Mouse (Mus musculus) midbrain, embryonic 16.5 days (tissue): Measurements from ENCODE around the gene Polr3h. TPM values are rescaled to one million over a fixed set of nuclear protein-coding genes. Genes with fewer than 3 reads are reported as not detected.

Experiments
- ATAC-seq: fragments of 200-750 bp; cut with Nextera tagmentation; 2 replicates; pipeline ENCODE4 v1.8.0; 2017; ENCODE audit warnings: moderate TSS enrichment
- H3K27ac ChIP-seq: fragments of 300-500 bp; sonication (generic); 2 replicates; pipeline ENCODE4 v1.5.1; 2014; ENCODE audit warnings: mild to moderate bottlenecking, low read length, mixed read lengths
- H3K27me3 ChIP-seq: fragments of 300-500 bp; sonication (generic); 2 replicates; pipeline ENCODE4 v1.6.1; 2014; ENCODE audit warnings: low read depth, low read length, mixed read lengths; ENCODE audit not compliant: control insufficient read depth, insufficient read depth
- H3K36me3 ChIP-seq: fragments of 300-500 bp; sonication (generic); 2 replicates; pipeline ENCODE4 v1.6.1; 2014; ENCODE audit warnings: mild to moderate bottlenecking, low read length, moderate library complexity, mixed read lengths; ENCODE audit not compliant: control insufficient read depth, insufficient read depth
- H3K4me1 ChIP-seq: fragments of 300-500 bp; sonication (generic); 2 replicates; pipeline ENCODE4 v1.6.1; 2014; ENCODE audit warnings: mild to moderate bottlenecking, low read length, mixed read lengths; ENCODE audit not compliant: control insufficient read depth, insufficient read depth
- H3K4me2 ChIP-seq: fragments of 300-500 bp; sonication (generic); 2 replicates; pipeline ENCODE4 v1.6.1; 2014; ENCODE audit warnings: mild to moderate bottlenecking, low read length, mixed read lengths
- H3K4me3 ChIP-seq: fragments of 300-500 bp; sonication (generic); 2 replicates; pipeline ENCODE4 v1.5.1; 2014; ENCODE audit warnings: low read depth, mild to moderate bottlenecking, low read length, moderate library complexity, mixed read lengths
- H3K9ac ChIP-seq: fragments of 300-500 bp; sonication (generic); 2 replicates; pipeline ENCODE4 v1.6.1; 2014; ENCODE audit warnings: low read depth, low read length, mixed read lengths
- H3K9me3 ChIP-seq: fragments of 300-500 bp; sonication (generic); replicated peaks from 2 replicates; pipeline ENCODE4 v1.6.1; 2014; ENCODE audit warnings: mild to moderate bottlenecking, low read length, mixed read lengths; ENCODE audit not compliant: control insufficient read depth, poor library complexity, severe bottlenecking
- WGBS: fragments of 180-500 bp; shearing (Covaris S2); extraction: QIAGEN DNeasy Blood & Tissue Kit; methylation state at CpG from one replicate; pipeline ENCODE4 v1.1.7; 2014; 5-methylcytosine and 5-hydroxymethylcytosine counted together
- polyA plus RNA-seq: library from polyadenylated mRNA; unstranded; fragments of >200 nt; fragmentation: Nextera tagmentation; extraction: Ambion mirVana; gene quantifications from 2 replicates; pipeline ENCODE4 v1.2.1, GENCODE M21; 2015

Polr3h gene
- polyA plus RNA-seq, 1 experiment from 2014 or later, result 77.2 TPM

DNA sequence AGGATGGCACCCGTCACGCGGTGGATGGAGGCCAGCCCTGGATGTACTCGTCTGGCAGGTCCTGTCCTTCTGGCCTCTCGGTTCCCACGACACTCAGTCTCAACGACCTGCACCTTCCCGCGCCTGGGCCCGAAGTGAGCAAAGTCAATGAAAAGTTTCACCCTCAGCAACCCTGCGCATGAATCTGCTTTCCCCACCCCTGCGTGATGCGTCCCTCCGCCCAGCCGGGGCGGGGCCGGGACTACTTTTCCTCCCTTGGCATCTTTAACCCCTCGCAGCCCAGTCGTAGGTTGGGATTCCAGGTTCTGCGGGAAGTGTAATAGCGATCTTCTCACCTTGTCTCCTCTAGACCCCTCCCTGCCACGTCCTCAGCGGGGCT, 67.9 kb downstream of the Polr3h start:
- Histone ChIP-seq H3K4me1 (peaks cover 13% of the 10 kb centered on the region), H3K27ac (peak overlapping the region; percentile 84), H3K36me3 (no peaks in the 10 kb centered on the region), H3K9ac (peak overlapping the region; percentile 82), H3K4me2 (peak overlapping the region; percentile 62), H3K27me3 (no peaks in the 10 kb centered on the region), H3K4me3 (peak overlapping the region; percentile 82), H3K9me3 (no peaks in the 10 kb centered on the region)
- peak; percentile 38 for ATAC-seq
- WGBS, result under 1% methylated on average over 23 of the region's 23 CpGs

DNA sequence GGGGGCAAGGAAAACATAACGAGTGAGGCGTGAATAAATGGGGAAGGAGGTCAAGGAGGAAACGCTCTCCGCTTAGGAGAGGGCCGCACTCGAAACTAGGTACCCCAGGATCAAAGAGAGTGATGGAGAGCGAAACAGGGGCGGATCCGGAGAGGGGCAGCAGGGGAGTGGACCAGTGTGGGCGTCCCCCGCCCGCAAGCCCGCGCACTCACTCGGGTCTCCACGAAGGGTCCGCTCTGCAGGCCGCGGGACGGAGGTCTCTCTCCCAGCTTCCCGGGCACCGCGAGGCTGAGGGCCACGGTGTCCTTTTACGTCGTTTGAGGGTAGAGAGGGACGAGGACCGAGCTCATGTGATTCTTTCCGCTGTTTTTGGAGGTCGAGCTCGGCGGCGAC, 68.3 kb downstream of the Polr3h start:
- peak overlapping the region; percentile 62 for H3K4me2 ChIP-seq
- H3K9me3 ChIP-seq, result no peaks in the 10 kb centered on the region
- H3K36me3 ChIP-seq, result no peaks in the 10 kb centered on the region
- ATAC-seq, result no peak
- peak overlapping the region; percentile 82 for H3K4me3 ChIP-seq
- peak overlapping the region; percentile 84 for H3K27ac ChIP-seq
- WGBS, result under 1% methylated on average over 32 of the region's 33 CpGs
- peak overlapping the region; percentile 82 for H3K9ac ChIP-seq
- H3K27me3 ChIP-seq, result no peaks in the 10 kb centered on the region
- peaks cover 13% of the 10 kb centered on the region for H3K4me1 ChIP-seq

DNA sequence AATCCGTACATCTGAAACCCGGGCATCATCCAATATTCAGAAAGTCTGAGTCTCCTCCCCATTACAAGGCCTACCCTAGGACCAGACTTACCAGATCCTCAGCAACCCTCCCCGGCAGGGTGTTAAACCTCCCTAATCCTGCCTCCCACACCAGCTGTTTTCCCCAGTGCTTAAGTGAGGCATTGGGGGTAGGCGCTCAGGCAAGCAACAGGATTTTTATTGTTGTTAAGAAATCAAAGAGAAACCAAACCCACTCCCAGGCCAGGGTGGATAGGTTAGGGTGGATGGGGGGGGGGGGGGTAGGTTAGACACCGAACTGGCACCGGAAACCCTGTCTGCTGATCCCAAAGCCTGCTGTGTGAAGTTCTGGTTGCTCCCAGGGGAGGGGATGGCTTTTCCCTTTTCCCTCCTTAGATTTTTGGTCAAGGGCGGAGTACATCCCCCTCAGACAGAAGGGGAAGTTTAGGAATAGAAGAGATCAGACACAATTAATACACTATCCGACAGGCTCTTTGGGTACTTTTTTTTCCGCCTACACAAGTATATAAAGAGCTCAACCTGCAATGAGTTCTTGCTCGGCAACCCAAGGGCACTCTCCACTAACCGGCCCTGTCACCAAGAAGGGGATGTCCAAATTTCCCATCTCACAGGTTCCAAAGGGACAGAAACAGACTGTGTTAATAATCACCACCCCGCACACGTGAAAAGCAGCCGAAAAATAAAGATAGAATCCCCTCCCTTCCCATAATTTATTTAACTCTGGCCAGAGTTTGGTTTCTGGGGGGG, 68.9 kb downstream of the Polr3h start:
- peaks cover 13% of the 10 kb centered on the region for H3K4me1 ChIP-seq
- peak overlapping the region; percentile 82 for H3K4me3 ChIP-seq
- peak overlapping the region; percentile 62 for H3K4me2 ChIP-seq
- peak overlapping the region; percentile 82 for H3K9ac ChIP-seq
- no peak for ATAC-seq
- H3K27me3 ChIP-seq, result no peaks in the 10 kb centered on the region
- H3K36me3 ChIP-seq, result no peaks in the 10 kb centered on the region
- peak overlapping the region; percentile 84 for H3K27ac ChIP-seq
- H3K9me3 ChIP-seq, result no peaks in the 10 kb centered on the region
- WGBS, result under 1% methylated on average over 14 of the region's 14 CpGs

DNA sequence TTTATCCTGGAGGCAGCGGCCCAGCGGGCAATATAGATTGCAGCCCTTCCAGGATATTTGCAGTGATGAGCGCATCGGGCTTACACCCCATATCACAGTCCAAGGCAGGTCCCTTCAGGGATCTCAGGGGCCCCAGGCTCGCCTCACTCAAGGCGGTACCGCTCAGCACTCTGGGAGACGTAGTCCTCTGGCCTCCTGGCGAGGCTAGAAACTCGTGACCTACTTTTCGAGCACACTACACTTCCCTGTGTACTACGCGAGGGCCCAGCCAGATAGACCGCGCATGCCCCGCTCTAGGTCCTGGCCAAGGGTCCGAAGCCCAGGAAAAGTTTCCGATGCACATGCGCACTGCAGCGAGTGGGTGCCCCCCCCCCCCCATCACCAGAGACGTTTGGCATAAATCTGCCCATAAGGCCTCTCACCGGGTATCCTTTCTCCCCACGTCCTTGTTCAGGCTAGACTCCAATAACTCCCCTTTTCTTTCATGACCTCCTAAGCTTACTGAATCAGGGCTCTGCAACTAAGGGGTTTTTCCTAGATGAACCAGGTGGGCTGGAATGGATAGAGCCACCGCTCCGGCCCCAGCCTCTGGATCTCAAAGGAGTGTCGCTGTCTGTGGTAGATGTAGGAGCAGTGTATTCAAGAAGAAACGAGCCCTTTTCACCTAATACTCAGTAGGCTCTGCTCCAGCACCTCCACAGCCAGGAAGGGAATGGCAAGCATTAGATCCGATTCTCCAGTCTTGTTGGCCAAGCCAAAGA, 69.8 kb downstream of the Polr3h start:
- Histone ChIP-seq H3K36me3 (peaks cover 5% of the 10 kb centered on the region), H3K4me2 (peak overlapping the region; percentile 62), H3K4me3 (peak overlapping the region; percentile 82), H3K27ac (peak overlapping the region; percentile 84), H3K27me3 (no peaks in the 10 kb centered on the region), H3K4me1 (peaks cover 13% of the 10 kb centered on the region), H3K9ac (peak overlapping the region; percentile 82), H3K9me3 (no peaks in the 10 kb centered on the region)
- ATAC-seq, result peak; percentile 89
- WGBS, result under 1% methylated on average over 28 of the region's 28 CpGs

DNA sequence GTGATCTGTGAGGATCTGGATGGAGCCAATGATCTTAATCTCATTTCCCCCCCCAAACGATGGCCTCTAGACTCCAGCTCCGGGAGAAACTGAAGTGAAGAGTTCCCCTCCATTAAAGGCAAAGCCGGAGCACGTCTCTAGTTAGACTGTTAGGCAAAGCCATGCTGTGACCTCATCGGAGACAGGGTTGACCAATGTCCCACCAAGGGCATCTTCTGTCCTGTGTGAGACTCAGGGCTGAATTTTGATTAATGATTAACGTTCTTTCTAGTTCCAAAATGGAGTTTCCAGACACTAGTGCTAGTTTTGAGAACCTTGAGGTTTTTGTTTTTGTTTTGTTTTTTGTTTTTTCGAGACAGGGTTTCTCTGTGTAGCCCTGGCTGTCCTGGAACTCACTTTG, 73.0 kb downstream of the Polr3h start:
- H3K4me2 ChIP-seq, result no peak overlapping the region
- no peaks in the 10 kb centered on the region for H3K9me3 ChIP-seq
- H3K4me1 ChIP-seq, result peaks cover 9% of the 10 kb centered on the region
- no peak for ATAC-seq
- 93% methylated on average over 7 of the region's 7 CpGs for WGBS
- H3K36me3 ChIP-seq, result peaks cover 18% of the 10 kb centered on the region
- H3K4me3 ChIP-seq, result no peak overlapping the region
- no peak overlapping the region for H3K27ac ChIP-seq
- H3K27me3 ChIP-seq, result no peaks in the 10 kb centered on the region
- H3K9ac ChIP-seq, result no peak overlapping the region

DNA sequence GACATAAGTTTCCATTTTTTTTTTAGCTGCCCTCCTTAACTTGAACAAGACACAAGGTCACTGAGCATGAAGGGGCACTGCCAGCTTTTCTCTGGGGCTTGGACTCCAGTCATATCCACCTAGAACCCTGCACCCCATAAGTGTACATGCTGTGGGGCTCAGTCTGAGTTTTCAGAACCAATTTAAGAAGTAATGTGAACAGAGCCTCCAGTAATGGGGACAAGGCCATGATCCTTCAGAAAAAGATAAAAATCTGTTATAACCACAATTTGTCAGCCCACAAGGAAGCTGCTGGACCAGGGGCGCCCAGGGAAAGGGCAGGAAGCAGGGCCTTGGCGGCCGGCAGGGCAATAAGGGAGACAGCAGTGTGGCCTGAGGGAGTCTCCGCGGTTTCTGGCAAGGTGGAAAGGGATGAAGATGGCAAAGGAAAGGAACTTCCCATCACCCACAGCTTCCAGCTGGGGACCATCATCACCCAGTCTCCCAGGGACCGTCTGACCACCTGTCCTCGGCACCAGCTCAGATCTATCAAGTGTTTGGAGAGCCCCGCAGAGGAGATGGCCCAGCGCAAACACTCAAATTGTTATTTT, 73.5 kb downstream of the Polr3h start:
- no peaks in the 10 kb centered on the region for H3K9me3 ChIP-seq
- peaks cover 9% of the 10 kb centered on the region for H3K4me1 ChIP-seq
- no peak overlapping the region for H3K4me2 ChIP-seq
- 96% methylated on average over 9 of the region's 9 CpGs for WGBS
- ATAC-seq, result no peak
- H3K27me3 ChIP-seq, result no peaks in the 10 kb centered on the region
- no peak overlapping the region for H3K27ac ChIP-seq
- peaks cover 18% of the 10 kb centered on the region for H3K36me3 ChIP-seq
- H3K9ac ChIP-seq, result no peak overlapping the region
- H3K4me3 ChIP-seq, result no peak overlapping the region

DNA sequence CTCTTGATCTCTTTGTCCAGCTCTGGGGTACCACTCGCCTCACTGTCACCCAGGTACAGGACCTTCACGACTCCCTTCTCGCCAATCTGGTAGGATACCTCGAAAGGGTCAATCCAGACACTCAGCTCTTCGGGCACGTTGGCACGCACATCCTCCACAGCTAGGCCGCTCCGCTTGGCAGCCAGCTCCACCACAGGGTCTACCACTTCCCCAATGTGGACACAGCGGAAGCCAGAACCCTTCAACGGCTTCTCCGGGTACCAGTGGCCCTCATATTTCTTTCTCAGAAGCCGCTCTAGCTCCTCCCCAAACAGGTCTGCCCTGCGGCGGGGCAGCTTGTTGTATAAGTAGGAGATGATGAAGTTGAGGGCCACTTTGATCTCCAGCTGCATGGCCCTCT, 74.7 kb downstream of the Polr3h start:
- Histone ChIP-seq H3K27ac (no peak overlapping the region), H3K4me1 (peaks cover 6% of the 10 kb centered on the region), H3K27me3 (no peaks in the 10 kb centered on the region), H3K36me3 (peaks cover 18% of the 10 kb centered on the region), H3K4me3 (no peak overlapping the region), H3K9me3 (no peaks in the 10 kb centered on the region), H3K9ac (no peak overlapping the region), H3K4me2 (no peak overlapping the region)
- WGBS, result 98% methylated on average over 15 of the region's 15 CpGs
- no peak for ATAC-seq

DNA sequence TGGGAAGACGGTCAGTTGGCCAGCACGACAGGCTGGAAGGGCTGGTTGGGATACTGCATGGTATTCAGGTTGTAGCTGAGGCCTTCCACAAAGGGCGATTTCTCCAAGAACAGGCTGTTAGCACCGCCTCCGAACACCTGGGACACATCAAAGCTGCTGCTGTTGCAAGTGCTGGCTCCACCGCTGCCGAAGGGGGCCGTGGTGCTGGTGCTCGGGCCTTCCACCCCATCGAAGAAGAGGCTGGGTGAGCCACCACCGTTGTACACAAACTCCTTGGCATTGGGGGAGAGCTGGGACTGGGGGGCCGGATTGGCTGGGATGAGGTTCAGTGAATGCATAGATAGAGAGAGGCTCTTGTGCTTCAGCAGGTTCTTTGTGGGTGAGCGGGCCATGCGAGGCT, 75.3 kb downstream of the Polr3h start:
- Histone ChIP-seq H3K27me3 (no peaks in the 10 kb centered on the region), H3K36me3 (peaks cover 18% of the 10 kb centered on the region)

DNA sequence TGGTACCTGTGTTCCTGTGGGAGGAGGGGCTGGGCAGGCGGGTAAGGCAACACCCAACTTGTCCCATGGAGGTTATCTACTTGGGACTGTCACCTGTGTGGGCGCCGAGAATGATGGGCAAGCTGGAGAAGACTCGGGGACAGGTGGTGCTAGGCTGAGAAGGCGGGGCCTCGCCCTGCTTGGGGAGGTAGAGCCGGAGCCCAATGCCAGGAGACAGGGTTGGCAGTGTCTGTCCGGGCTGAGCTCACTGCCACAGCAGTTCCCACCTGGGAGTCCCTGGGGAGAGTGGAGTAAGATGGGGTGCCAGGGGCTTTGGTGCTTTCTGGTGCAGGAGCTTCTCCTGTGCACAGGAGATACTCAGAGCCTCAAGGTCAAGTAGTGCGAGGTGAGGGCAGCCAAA, 76.9 kb downstream of the Polr3h start:
- Histone ChIP-seq H3K4me3 (no peak overlapping the region), H3K9me3 (no peaks in the 10 kb centered on the region), H3K36me3 (peaks cover 18% of the 10 kb centered on the region), H3K4me2 (no peak overlapping the region), H3K4me1 (no peaks in the 10 kb centered on the region), H3K9ac (no peak overlapping the region), H3K27ac (no peak overlapping the region), H3K27me3 (no peaks in the 10 kb centered on the region)
- ATAC-seq, result no peak
- 86% methylated on average over 9 of the region's 9 CpGs for WGBS

More for the DNA sequence above, 75.3 kb downstream of the Polr3h start:
- no peaks in the 10 kb centered on the region for H3K9me3 ChIP-seq
- H3K4me1 ChIP-seq, result peaks cover 4% of the 10 kb centered on the region
- 85% methylated on average over 14 of the region's 14 CpGs for WGBS
- no peak overlapping the region for H3K4me3 ChIP-seq
- no peak for ATAC-seq
- H3K27ac ChIP-seq, result no peak overlapping the region
- H3K4me2 ChIP-seq, result no peak overlapping the region
- no peak overlapping the region for H3K9ac ChIP-seq
